Mouse (Mus musculus): ENCODE measurements around the gene Mospd3.

GRCm38 (mm10) chr5:137568223-137568798, 32.5 kb downstream of the Mospd3 start:
- TF ChIP-seq POLR2A (IDR thresholded peaks at IDR 0.05; ENCODE audit: borderline replicate concordance, low read depth, low read length) (no peak), CTCF (IDR thresholded peaks at IDR 0.05; ENCODE audit: low read depth, low read length) (no peak)
